Mouse (Mus musculus) kidney, adult 11 months (tissue): ENCODE measurements at regions not wholly inside any gene's neighbourhood (a gene's known extent, or its start where the extent isn't known, plus 50 kb on each side); places are given as distances from the start of the nearest gene placed in this dataset.
A peak's percentile ranks its signal among the peaks of the same experiment; 100 is the strongest.

Experiments used
- DNase-seq: peaks from one replicate; pipeline ENCODE4 v3.0.0; 2022

- no peak for DNase-seq
These were observed 424.0 kb upstream of the Sorcs1 start for GRCm38 (mm10) chr19:51102411-51102810.

GRCm38 (mm10) chr19:51074762-51075161 is 396.3 kb upstream of the Sorcs1 start:
- DNase-seq = no peak

- DNase-seq = no peak
These were observed 381.7 kb upstream of the Sorcs1 start for GRCm38 (mm10) chr19:51059961-51060665.

GRCm38 (mm10) chr19:51043544-51043943 is 365.1 kb upstream of the Sorcs1 start:
- no peak for DNase-seq

- DNase-seq = no peak
These were observed 316.0 kb upstream of the Sorcs1 start for GRCm38 (mm10) chr19:50994471-50994870.

GRCm38 (mm10) chr19:50971066-50971465 is 292.6 kb upstream of the Sorcs1 start:
- DNase-seq = no peak

- DNase-seq = peak; percentile 55
These were observed 283.5 kb upstream of the Sorcs1 start for GRCm38 (mm10) chr19:50961910-50962309.

GRCm38 (mm10) chr19:50945006-50945405 is 266.6 kb upstream of the Sorcs1 start:
- DNase-seq = no peak

- no peak for DNase-seq
These were observed 233.2 kb upstream of the Sorcs1 start for GRCm38 (mm10) chr19:50911646-50912045.

- DNase-seq = no peak
These were observed 232.2 kb upstream of the Sorcs1 start for GRCm38 (mm10) chr19:50910674-50911073.

GRCm38 (mm10) chr19:50908751-50909150 is 230.3 kb upstream of the Sorcs1 start:
- DNase-seq = no peak

GRCm38 (mm10) chr19:50893755-50894154 is 215.3 kb upstream of the Sorcs1 start:
- DNase-seq = no peak

- no peak for DNase-seq
These were observed 194.2 kb upstream of the Sorcs1 start for GRCm38 (mm10) chr19:50872661-50873060.

- no peak for DNase-seq
These were observed 193.7 kb upstream of the Sorcs1 start for GRCm38 (mm10) chr19:50872144-50872543.

GRCm38 (mm10) chr19:50854854-50855253 is 176.4 kb upstream of the Sorcs1 start:
- no peak for DNase-seq

GRCm38 (mm10) chr19:50840499-50840898 is 162.1 kb upstream of the Sorcs1 start:
- DNase-seq = no peak
